Mouse (Mus musculus) brain, embryonic 14.5 days (tissue): Measurements from ENCODE around the gene P2rx3.

Experiments
- CTCF ChIP-seq: fragments of 200-500 bp; IDR thresholded peaks from 2 replicates; pipeline ENCODE4 v1.5.1; 2012; ENCODE audit warnings: inconsistent platforms, mild to moderate bottlenecking, moderate library complexity, borderline replicate concordance; ENCODE audit not compliant: insufficient read depth, insufficient read length; ENCODE audit errors: extremely low read depth
- POLR2A ChIP-seq: fragments of 200-500 bp; IDR thresholded peaks from 2 replicates; pipeline ENCODE4 v1.6.1; 2012; ENCODE audit warnings: mild to moderate bottlenecking, inconsistent platforms, borderline replicate concordance; ENCODE audit not compliant: poor library complexity, insufficient read depth, insufficient read length, severe bottlenecking; ENCODE audit errors: extremely low read depth

- TF ChIP-seq CTCF, result no peak
- TF ChIP-seq POLR2A, result no peak
Observed at GRCm38 (mm10) chr2:84987930-84988329, 49.3 kb downstream of the P2rx3 start, which contains the start of gene Prg3.
